Mouse (Mus musculus) liver, embryonic 16.5 days (tissue): ENCODE data around the gene Krt13. TPM values are rescaled to one million over a fixed set of nuclear protein-coding genes. Genes with fewer than 3 reads are reported as not detected.

Source experiments
- ATAC-seq: fragments of 200-750 bp; cut with Nextera tagmentation; 2 replicates; pipeline ENCODE4 v1.8.0; 2017; ENCODE audit warnings: low read depth, mild to moderate bottlenecking, moderate number of reproducible peaks, moderate library complexity
- H3K27ac ChIP-seq: fragments of 300-500 bp; sonication (generic); 2 replicates; pipeline ENCODE4 v1.5.1; 2014; ENCODE audit warnings: mild to moderate bottlenecking, low read length
- H3K27me3 ChIP-seq: fragments of 300-500 bp; sonication (generic); 2 replicates; pipeline ENCODE4 v1.6.1; 2014; ENCODE audit warnings: low read depth, low read length, mixed read lengths; ENCODE audit not compliant: control insufficient read depth, insufficient read depth
- H3K36me3 ChIP-seq: fragments of 300-500 bp; sonication (generic); 2 replicates; pipeline ENCODE4 v1.6.1; 2014; ENCODE audit warnings: mild to moderate bottlenecking; ENCODE audit not compliant: control insufficient read depth, insufficient read depth
- H3K4me1 ChIP-seq: fragments of 300-500 bp; sonication (generic); 2 replicates; pipeline ENCODE4 v1.6.1; 2014; ENCODE audit warnings: low read depth, low read length, mixed read lengths; ENCODE audit not compliant: control insufficient read depth
- H3K4me2 ChIP-seq: fragments of 300-500 bp; sonication (generic); 2 replicates; pipeline ENCODE4 v1.6.1; 2014; ENCODE audit warnings: low read depth, low read length, mixed read lengths
- H3K4me3 ChIP-seq: fragments of 300-500 bp; sonication (generic); 2 replicates; pipeline ENCODE4 v1.5.1; 2014; ENCODE audit warnings: low read depth, mild to moderate bottlenecking, low read length
- H3K9ac ChIP-seq: fragments of 300-500 bp; sonication (generic); 2 replicates; pipeline ENCODE4 v1.6.1; 2014; ENCODE audit warnings: low read depth, low read length
- H3K9me3 ChIP-seq: fragments of 300-500 bp; sonication (generic); replicated peaks from 2 replicates; pipeline ENCODE4 v1.6.1; 2016; ENCODE audit warnings: low read length; ENCODE audit not compliant: control insufficient read depth
- WGBS: fragments of 180-500 bp; shearing (Covaris S2); extraction: QIAGEN DNeasy Blood & Tissue Kit; methylation state at CpG from one replicate; pipeline ENCODE4 v1.1.7; 2014; ENCODE audit not compliant: insufficient replicate concordance; 5-methylcytosine and 5-hydroxymethylcytosine counted together
- polyA plus RNA-seq: library from polyadenylated mRNA; unstranded; fragments of >200 nt; fragmentation: Nextera tagmentation; extraction: Ambion mirVana; gene quantifications from 2 replicates; pipeline ENCODE4 v1.2.1, GENCODE M21; 2015

The Krt13 gene
- not detected in 2 replicates for polyA plus RNA-seq

DNA sequence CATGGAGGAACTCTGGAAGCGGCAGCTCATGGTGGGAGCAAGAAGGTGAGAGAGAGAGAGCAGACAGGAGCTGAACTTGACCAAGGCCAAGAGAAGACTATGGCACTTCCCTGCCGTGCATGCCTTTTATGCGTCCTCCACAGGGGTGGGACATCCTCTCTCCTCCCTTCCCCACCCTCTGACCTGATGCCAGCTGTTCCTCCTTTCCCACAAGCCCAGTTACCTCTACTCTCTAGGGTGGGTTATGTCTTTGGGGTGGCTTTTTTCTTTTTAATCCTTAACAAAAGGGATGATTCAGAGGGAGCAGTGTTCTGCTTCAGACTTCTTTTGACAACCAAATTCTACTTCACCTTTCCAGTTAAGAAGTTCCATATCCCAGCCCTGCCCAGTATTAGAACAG lies at the start of gene Krt13:
Krt13 (minus strand) TSS at position 101 of the 400 bp plus-strand sequence.
- H3K4me2 ChIP-seq, result no peak within 1 kb of the TSS
- no peaks in the 10 kb centered on the region for H3K9me3 ChIP-seq
- H3K27me3 ChIP-seq, result no peaks in the 10 kb centered on the region
- H3K4me1 ChIP-seq, result no peaks in the 10 kb centered on the region
- no peaks in the 10 kb centered on the region for H3K36me3 ChIP-seq
- H3K27ac ChIP-seq, result no peak within 1 kb of the TSS
- H3K9ac ChIP-seq, result no peak within 1 kb of the TSS
- 39% methylated on average over 3 of the region's 3 CpGs for WGBS
- no peak for ATAC-seq
- no peak within 1 kb of the TSS for H3K4me3 ChIP-seq

DNA sequence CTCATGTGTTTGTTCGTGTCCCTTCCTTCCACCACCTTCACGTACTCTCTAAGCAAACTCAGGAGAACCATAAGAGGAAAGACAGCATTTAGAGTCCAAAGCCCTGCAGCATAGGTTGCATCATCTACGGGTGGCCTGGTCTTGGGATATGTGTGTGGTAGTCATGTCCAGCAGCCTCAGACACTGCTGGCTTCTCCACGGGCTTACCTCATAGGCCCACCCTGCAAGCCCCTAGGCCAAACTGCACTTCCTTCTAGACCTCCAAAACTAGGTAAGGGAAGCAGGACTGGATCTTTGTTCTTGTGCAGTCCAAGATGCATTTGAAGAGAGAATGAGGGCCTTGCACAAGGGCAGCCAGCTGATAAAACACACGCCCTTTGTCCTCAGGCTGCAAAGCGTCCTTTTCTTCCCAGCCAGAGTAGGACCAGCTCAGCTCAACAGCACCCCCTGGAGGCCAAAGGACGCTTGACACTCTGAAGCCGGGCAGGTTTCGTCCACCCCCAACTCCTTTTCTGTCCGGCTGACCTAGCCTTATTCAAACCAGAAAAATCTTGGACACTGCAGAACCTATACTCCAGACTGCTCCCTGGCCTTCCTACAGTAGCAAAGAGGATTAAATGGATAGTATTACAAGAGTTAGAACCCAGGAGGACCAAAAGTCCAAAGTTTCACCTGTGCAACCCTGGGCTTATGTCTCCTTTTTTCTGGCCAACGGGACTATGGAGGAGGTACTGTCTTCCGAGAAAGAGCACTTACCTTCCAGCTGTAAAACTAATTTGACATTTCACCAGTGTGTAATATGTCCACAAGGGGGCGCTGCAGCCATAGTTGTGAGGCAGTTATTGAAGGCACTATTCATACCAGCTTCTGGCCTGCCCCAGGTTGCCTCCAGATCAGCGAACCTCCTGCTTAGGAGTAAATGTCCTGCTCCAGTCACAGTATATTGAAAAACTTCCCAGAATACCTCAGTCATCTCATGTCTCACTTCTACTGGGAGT lies 47.7 kb upstream of the Krt13 start:
- Histone ChIP-seq H3K4me3 (no peak overlapping the region), H3K9ac (no peak overlapping the region), H3K27ac (no peak overlapping the region), H3K27me3 (no peaks in the 10 kb centered on the region), H3K4me2 (no peak overlapping the region), H3K9me3 (no peaks in the 10 kb centered on the region), H3K36me3 (no peaks in the 10 kb centered on the region), H3K4me1 (no peaks in the 10 kb centered on the region)
- ATAC-seq, result no peak
- WGBS, result 23% methylated on average over 14 of the region's 14 CpGs

DNA sequence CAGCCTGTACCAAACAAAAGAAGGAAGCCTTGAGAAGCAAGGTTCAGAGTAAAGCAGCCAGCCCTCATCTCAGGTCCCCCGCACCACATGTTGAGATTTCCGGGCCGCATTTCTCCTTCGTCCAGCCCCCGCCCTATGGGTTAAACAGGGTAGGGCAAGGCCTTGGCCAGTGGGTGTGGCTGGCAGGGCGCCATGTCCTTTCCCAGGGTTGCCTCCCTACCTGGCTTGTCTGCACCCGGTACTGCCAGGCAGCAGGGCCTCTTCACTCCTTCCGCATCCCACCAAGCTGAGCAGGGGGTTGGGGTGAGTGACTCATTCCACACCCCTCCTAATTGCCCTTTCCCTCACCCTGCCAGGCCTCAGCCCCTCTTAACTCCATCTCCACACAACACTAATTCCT lies 46.7 kb upstream of the Krt13 start:
- Histone ChIP-seq H3K36me3 (no peaks in the 10 kb centered on the region), H3K27ac (no peak overlapping the region), H3K27me3 (no peaks in the 10 kb centered on the region), H3K4me1 (no peaks in the 10 kb centered on the region), H3K9me3 (no peaks in the 10 kb centered on the region), H3K9ac (no peak overlapping the region), H3K4me3 (no peak overlapping the region), H3K4me2 (no peak overlapping the region)
- 73% methylated on average over 8 of the region's 8 CpGs for WGBS
- ATAC-seq, result no peak

DNA sequence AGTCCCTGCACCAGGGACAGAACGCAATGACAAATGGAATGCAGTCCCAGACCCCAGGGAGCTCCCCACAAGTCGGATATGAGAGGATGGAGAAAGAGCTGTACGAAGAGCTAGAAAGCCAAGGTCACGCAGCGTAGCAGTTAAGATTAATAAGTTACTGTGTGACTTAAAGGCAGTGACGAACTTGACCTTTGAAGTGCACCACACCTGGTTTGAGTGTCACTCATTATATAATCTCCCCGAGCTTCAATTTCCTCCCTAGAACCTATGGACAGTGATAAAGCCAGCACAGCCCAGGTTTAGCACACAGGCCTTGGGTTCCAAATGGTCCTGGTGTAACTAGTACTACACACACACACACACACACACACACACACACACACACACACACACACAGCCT lies 43.0 kb upstream of the Krt13 start:
- Histone ChIP-seq H3K36me3 (no peaks in the 10 kb centered on the region), H3K4me1 (no peaks in the 10 kb centered on the region), H3K27me3 (no peaks in the 10 kb centered on the region), H3K4me3 (no peak overlapping the region), H3K27ac (no peak overlapping the region), H3K4me2 (no peak overlapping the region), H3K9me3 (no peaks in the 10 kb centered on the region), H3K9ac (no peak overlapping the region)
- WGBS, result 45% methylated on average over 7 of the region's 7 CpGs
- ATAC-seq, result no peak

DNA sequence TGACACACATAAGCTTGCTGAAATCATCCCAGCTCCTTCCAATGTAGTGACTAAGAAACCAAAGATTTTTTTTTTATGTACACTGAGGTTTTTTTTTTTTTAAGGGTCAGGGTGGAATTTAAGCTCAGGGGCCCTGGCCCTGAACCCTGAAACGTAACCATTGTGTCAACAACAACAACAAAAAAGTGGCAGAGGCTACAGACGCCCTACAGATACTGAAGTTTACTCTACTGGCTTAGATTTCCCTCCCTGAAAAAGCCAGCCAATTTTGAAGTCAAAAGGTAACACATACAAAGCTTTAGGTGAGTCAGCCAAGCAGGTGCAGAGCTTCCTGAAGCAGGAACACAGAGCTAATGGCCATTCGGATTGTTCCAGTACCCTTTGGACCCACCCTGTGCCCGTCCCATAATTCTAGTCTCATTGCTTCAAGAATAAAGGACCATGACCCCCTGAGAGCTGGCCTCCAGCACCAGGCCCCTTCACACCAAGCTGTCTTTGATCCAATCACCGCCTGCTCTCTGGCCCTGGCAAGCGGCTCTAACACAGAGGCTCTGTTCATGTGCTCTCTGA lies 36.6 kb upstream of the Krt13 start:
- no peak overlapping the region for H3K27ac ChIP-seq
- H3K4me2 ChIP-seq, result no peak overlapping the region
- ATAC-seq, result no peak

DNA sequence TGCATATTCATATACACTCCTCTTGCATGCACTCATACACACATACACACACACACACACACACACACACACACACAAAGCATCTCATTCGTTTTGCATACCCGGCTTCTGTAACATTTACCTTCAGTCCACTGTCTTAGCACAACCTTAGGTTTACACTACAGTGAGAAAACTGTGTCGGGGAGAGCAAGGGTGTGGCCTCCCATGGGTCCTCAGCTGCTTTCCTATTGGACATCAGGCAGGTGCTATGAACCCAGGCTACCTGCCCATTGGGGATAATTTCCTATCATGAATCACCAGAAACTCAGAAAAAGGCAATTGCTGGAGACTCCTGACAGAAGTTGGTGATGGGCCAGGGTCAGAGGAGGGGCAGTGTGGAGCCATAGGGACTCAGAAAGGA lies 36.0 kb upstream of the Krt13 start:
- WGBS, result 48% methylated on average over 3 of the region's 3 CpGs
- Histone ChIP-seq H3K36me3 (no peaks in the 10 kb centered on the region), H3K27ac (no peak overlapping the region), H3K9me3 (no peaks in the 10 kb centered on the region), H3K9ac (no peak overlapping the region), H3K4me1 (no peaks in the 10 kb centered on the region), H3K4me2 (no peak overlapping the region), H3K4me3 (no peak overlapping the region), H3K27me3 (no peaks in the 10 kb centered on the region)
- no peak for ATAC-seq

More for the DNA sequence above, 36.6 kb upstream of the Krt13 start:
- Histone ChIP-seq H3K4me3 (no peak overlapping the region), H3K9me3 (no peaks in the 10 kb centered on the region), H3K9ac (no peak overlapping the region), H3K4me1 (no peaks in the 10 kb centered on the region), H3K36me3 (no peaks in the 10 kb centered on the region), H3K27me3 (no peaks in the 10 kb centered on the region)
- 43% methylated on average over 6 of the region's 6 CpGs for WGBS

DNA sequence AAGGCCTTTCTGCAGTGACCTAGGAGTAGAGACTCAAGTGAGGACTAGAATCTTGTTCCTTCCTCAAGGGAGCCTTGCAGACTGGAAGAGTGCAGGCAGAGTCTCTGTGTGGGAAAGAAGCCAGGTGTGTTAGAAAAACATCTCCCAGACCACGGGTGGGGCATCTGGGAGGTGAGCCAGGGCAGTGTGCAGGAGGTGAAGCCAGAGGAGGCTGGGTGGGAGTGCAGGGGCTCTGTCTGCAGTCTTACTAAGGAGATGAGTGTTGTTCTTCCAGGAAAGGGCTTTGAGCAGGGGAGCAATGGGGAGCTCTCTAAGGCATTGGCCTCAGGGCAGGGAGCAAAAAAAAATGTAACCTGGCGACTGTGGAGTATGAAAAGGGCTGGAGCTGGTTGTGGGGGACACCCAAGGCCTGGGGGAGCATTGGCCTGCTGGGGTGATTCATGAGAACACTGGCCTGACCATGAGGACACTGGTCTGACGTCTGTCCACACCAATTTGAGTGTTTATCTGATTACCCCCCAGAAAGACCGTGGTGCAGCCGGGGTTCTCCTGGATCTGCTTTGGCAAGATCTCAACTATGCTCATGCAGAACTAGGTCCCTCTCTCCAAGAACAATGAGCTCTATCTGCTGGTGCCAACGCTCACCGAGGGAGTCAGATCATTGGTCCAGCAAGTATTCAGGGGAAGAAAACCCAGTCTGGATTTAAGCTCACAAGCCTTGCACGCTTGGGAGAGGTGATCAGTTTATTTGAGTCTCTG lies 34.3 kb upstream of the Krt13 start:
- H3K27me3 ChIP-seq, result no peaks in the 10 kb centered on the region
- no peak for ATAC-seq
- no peaks in the 10 kb centered on the region for H3K9me3 ChIP-seq
- H3K9ac ChIP-seq, result no peak overlapping the region
- no peak overlapping the region for H3K4me3 ChIP-seq
- H3K4me1 ChIP-seq, result no peaks in the 10 kb centered on the region
- H3K36me3 ChIP-seq, result no peaks in the 10 kb centered on the region
- 51% methylated on average over 8 of the region's 8 CpGs for WGBS
- H3K27ac ChIP-seq, result no peak overlapping the region
- H3K4me2 ChIP-seq, result no peak overlapping the region

DNA sequence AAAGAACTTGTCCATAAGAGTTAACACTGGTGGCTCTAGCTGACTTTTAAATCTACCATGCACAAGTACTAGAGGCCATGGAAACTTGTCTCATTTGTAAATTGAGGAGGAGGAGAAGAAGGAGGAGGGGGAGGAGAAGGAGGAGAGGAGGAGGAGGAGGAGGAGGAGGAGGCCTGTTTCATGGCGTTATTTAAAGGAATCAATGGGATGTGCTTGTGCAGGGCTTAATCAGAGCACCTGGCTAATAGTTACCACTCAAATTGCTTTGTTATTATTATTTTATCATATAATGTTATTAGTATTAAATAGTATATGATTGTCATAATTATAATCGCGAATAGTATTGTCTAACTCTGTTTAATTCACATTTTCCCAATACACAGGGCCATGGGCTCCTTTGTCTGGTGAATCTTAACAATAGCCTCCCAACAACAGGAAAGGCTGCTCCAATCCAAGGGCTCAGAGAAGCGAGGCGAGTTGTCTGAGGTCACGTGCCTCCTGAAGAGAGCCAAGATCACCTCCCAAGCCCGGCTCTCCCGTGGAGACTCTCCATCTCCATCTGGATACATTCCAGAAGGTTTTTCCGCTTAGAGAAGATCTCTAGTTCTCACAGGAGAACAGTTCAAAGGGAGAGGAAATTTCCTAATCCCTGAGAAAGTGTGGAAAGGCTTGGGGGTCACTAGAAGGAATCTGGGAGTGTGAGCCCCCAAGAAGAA lies 27.4 kb upstream of the Krt13 start, which contains the start of gene Krt19:
Krt19 (minus strand) TSS at position 51 of the 716 bp plus-strand sequence.
- ATAC-seq, result no peak
- H3K4me3 ChIP-seq, result no peak within 1 kb of the TSS
- no peak within 1 kb of the TSS for H3K4me2 ChIP-seq
- no peak within 1 kb of the TSS for H3K27ac ChIP-seq
- H3K36me3 ChIP-seq, result no peaks in the 10 kb centered on the region
- H3K4me1 ChIP-seq, result no peaks in the 10 kb centered on the region
- no peak within 1 kb of the TSS for H3K9ac ChIP-seq
- peaks cover 20% of the 10 kb centered on the region for H3K27me3 ChIP-seq
- WGBS, result 42% methylated on average over 9 of the region's 9 CpGs
- no peaks in the 10 kb centered on the region for H3K9me3 ChIP-seq
